Mouse (Mus musculus) left cerebral cortex, postnatal 36 days (tissue): ENCODE data around the gene Ppp1r32. TPM values are rescaled to one million over a fixed set of nuclear protein-coding genes. Genes with fewer than 3 reads are reported as not detected.

Experiments
- DNase-seq, 2 experiments: peaks; one replicate each; pipeline ENCODE4 v3.0.0; 2021 to 2022; ENCODE audit warnings: low spot score in 2 of 2, mixed read lengths in 1 of 2
- intact Hi-C: fragments of 180-260 bp; cut with DNase I; formaldehyde crosslinking; loops from one replicate; pipeline ENCODE4 v1.15.1; 2025
- total RNA-seq, 2 experiments: library from RNA; stranded (reverse); gene quantifications; 2 replicates each; pipeline ENCODE4 v1.2.3; 2021

Gene Ppp1r32
- 1 to 10 TPM in 1 of 2 experiments, under 1 TPM in 1; 0.86 to 1.2 TPM for total RNA-seq

DNA sequence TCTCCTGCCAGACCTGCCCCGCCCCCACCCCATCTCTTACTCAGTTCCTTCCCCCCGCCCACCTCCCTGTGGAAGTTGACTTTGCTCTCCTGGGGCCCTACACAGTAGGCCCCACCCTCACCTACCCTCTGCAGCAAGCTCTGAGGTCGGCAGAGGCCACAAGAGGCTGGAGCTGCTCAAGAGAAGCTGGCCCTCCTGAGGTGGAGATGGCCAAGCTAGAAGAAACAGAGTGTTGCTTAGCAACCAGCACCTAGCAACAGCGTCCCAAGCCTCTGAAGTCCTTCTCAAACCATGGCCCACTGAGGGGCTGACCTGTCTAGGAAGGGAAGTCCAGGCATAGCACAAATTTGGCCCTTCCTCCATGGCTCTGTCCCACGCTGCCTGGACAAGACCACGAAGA lies at the start of gene Ppp1r32:
Gene Ppp1r32 (minus strand): TSS at position 226 of the 400 bp plus-strand sequence.
- DNase-seq: no peak
- intact Hi-C loops: loop anchor here (5.0 kb wide), 1 partner anchor 225 kb away; no protein-coding TSS in a partner anchor

DNA sequence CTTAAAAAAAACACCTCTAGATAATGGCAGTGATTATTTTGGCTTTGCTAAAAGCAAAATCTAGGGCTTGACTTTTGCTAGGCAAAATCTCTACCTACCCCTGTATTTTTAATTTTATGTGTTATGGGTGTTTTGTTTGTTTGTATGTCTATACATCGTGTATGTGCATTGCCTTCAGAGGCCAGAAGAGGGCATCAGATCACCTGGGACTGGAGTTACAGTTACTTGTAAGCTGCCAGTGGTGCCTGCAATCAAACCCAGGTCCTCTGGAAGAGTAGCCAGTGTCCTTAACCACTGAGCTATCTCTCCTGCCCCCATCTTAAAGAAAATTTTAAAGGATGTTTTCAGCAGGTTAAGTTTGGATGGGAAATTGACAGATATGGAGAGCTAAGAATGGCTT lies 47.4 kb upstream of the Ppp1r32 start:
- DNase-seq: no peak
- intact Hi-C loops: no loop called here

DNA sequence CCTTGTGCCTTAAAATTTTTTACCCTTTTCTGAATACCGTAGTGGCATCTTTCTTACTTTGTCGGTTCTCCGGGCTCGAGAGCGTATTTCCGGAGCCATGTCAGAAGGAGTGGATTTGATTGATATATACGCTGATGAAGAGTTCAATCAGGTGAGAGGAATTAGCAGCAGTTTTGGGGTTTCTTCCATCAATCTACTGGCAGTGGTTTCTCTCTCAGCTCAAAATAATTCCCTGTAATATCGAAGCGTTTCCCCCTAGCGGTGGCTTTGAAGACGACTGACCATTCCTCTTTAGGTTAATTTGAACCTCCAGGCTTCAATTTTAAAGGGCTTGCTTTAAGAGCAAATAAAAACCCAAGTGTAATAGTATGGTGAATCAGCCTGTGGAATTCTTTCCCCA lies 43.2 kb upstream of the Ppp1r32 start, which contains the start of gene Sdhaf2:
Gene Sdhaf2 (minus strand): TSS at position 233 of the 400 bp plus-strand sequence.
- peak in 1 of 2 experiments; percentile 24 for DNase-seq
- intact Hi-C loops: no loop called here

DNA sequence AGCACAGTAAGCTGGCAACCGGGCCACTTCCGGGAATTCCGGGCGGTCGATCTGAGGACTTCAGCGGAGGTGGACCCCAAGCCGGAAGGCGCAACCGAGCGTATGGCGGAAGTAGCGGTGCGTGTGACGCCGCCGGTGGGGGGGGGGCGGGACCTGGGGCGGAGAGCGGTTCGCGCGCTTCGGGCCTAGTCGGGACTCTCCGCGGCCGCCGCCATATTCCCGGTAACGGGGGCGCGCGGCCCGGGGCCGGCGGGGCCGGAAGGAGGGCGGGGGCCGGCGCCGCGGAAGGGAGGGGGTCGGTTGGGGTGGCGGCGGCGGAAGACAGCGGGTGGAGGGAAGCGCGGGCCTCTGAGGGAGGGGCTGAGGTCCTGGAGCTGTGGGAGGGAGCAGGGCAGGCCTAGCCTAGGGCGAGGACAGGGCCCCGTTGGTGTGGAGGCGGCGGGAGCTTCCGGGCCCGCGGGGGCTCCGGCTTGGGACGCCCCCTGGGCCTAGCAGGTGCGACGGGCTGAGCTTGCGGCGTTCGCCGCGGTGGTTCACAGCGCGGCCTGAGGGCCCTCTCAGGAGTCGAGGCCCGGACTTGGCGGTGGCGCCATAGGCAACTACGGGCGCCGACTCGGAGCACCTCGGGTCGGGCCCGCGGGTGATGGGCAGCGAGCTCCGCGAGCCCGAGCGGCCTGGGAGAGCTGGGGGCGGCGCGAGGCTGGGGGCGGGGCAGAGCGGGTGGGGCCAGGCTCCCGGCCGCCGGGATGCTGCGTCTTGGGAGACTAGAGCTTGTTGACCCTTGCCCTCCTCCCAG lies 42.6 kb upstream of the Ppp1r32 start, which contains the start of gene Cpsf7:
Gene Cpsf7 (plus strand): TSS at position 161 of the 796 bp plus-strand sequence.
- intact Hi-C loops: no loop called here

DNA sequence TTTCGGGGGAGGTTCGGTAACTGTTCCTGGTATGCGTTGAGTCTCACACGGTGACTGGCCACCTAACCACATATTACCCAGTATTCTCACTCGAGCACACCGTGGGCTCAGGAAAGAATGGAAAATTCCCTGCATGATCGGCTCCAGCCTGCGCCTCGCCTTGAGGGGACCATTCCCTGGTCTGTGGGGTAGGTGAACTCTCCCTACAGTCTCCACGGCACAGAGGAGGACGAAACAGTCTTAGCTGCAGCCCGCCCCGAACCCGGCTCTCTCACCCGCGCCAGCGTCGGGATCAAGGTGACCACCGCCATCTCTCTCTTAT lies 42.0 kb upstream of the Ppp1r32 start:
- intact Hi-C loops: no loop called here

More for the DNA sequence above, 42.6 kb upstream of the Ppp1r32 start, which contains the start of gene Cpsf7:
- peak; percentile 88 for DNase-seq

DNA sequence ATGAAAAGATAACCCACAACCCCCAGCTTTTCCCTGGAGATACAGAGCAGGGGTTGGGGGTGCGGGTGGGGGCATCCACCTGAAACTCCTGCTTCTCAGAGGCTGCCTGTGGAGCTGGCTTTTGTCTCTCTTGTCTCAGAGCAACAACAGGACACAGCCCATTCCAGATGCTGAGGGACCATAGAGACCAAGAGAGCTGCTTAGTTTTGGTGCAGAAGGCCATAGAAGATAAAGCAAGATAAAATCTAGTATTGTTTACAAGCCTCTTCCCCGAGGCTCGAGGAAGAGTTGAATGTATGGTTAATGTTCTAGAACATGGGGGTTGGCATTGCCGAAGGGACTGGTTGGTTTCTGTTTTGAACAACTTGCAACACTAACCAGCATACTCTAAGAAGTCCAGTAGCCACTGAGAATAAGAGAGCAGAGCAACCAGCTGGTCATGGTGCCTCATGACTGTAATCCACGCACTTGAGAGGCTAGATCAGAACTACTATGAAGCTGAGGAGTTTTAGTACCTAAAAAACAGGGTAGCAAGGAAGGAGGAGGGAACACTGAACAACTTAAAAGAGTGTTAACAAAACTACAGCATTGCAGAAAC lies 40.9 kb upstream of the Ppp1r32 start:
- no peak for DNase-seq
- intact Hi-C loops: no loop called here

More for the DNA sequence above, 42.0 kb upstream of the Ppp1r32 start:
- DNase-seq: no peak

DNA sequence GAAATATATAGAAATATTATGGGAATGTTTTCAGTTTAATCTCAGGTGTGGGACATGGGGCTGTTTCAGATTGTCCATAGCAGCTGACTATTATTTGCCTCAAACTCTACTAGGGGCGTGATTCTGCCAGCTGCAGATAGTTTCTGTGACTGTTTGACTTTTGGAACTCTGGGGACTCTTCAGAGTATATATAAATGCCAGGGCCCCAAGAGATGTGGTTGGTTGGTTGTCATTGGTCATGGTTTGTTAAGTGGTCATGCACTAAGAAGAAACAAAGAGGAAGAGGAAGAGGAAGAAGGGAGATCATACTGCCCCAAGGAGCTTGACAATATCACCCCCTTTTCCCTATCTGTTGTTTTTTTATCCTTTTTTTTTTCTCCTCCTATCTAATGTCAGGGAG lies 39.2 kb upstream of the Ppp1r32 start:
- intact Hi-C loops: no loop called here
- no peak for DNase-seq

DNA sequence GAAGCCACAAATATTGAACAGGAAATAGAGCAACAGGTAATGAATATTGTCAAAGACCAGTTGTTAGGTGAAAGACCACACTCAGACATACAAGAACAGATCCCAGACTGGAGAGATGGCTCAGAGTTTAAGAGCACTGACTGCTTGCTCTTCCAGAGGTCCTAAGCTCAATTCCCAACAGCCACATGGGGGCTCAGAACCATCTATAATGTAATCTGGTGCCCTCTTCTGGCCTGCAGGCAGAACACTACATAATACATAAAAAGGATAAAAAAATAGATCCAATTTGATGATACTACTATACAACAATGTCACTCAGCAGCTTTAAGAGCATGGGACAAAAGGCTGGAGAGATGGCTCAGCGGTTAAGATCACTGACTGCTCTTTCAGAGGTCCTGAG lies 37.6 kb upstream of the Ppp1r32 start:
- intact Hi-C loops: no loop called here
- no peak for DNase-seq

DNA sequence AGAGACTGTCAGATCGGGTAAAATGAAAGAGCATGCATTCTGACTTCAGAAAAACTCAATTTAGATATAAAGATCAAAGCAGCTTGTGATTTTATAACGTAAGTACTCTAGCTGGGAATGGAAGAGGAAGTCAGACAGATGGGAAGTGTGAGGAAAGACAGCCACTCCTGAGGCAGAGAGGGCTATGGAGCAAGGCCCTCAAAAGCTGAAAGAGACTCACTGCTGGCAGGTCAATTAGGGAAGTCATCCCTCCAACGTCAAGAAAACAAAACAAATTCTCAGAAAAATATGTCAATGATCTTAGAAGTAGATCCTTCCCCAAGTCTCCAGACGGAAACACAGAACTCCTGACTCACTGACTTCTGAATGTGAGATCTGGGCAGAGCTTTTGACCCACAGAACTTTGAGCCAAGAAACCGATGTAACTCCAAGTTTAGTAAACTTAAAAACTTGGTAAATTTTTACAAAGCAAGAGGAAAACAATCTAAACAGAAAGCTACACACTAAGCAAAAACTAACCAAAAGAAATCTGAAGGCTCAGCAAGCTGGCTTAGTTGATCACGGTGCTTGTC lies 28.1 kb upstream of the Ppp1r32 start:
- intact Hi-C loops: no loop called here
- DNase-seq: no peak

DNA sequence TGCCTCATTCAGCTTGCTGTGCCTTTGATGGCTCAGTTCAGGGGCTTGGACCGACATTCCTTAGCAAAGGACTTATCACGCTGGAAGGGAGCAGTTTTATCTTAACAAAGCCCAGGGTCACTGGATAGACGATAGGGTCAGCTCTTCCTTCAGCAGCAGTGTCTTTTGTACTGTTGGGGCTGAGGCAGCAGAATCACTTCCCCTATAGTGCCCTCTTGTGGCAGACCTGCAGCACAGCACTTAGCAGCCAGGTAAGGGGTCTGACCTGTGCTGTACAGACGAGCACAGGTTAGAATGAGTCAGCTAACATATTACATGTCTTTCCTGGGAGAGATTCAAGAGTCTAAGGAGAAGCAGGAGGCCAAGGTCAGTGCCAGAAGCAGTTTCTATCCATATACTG lies 19.8 kb upstream of the Ppp1r32 start:
- intact Hi-C loops: no loop called here
- DNase-seq: no peak

DNA sequence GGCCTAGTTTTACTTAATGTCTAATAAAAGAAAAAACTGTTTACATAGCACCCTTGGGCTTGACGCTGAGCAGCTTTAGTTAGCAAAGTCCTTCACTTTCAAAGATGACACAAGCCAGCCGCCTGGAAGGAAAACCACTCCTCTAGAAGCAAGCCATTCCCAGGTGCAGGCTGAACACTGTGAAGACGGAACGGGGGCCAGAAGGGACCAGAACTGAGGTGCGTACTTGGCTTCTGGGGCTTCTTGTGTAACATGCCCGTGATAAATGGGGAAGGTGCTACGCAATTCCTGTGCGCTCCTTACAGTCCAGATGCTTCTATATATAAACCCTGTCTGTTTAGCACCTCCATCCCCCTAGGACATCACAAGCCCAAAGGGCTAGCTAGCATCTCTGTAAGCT lies 17.9 kb upstream of the Ppp1r32 start:
- no peak for DNase-seq
- intact Hi-C loops: no loop called here

DNA sequence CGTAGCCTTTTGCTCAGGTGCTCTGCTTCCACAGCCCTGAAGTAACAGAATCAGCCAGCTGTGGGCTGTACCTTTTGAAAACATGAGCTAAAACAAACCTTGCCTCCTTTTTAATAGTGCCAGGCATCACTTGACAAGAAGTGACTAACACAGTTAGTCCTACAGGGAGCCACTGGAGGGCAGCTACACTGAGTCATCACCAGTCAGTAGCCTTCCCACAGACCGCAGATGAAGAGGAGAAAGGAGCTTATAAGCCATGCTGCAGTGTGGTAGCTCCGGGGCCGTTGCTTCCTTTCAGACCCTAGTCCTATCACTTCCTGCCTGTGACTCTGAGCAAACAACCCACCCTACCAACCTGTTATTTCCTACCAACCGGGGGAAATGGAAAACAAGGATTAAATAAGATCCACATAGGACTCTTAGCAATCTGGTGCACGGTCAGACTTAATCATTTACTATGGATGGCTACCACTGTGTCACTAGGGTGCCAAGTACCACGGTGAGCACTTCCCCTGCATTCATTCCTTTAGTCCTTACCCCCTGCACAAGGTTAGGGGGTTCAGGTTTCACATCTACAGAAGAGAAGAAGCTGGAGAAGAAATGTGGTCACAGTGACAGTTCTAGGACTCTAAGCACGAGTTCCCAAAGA lies 14.9 kb upstream of the Ppp1r32 start:
- intact Hi-C loops: no loop called here

DNA sequence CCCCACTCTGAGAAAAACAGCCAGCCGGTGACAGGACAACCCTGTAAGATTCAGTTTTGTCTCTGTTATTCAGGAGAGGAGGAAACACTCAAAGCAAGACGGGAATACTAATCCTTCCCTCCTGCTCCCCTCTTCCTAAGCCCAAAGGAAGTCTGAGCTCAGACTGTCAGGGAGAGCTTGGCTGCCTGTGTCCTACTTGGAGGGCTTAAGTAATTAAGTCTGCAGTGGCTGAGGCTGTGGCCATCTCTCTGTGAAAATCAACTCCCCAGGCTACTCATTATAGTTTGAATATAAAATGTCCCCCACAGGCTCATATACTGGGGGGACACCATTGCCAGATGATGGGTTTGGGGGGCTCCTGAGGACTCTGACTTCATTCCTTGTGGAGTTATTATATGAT lies 14.2 kb upstream of the Ppp1r32 start:
- no peak for DNase-seq
- intact Hi-C loops: no loop called here

More for the DNA sequence above, 14.9 kb upstream of the Ppp1r32 start:
- DNase-seq: no peak

DNA sequence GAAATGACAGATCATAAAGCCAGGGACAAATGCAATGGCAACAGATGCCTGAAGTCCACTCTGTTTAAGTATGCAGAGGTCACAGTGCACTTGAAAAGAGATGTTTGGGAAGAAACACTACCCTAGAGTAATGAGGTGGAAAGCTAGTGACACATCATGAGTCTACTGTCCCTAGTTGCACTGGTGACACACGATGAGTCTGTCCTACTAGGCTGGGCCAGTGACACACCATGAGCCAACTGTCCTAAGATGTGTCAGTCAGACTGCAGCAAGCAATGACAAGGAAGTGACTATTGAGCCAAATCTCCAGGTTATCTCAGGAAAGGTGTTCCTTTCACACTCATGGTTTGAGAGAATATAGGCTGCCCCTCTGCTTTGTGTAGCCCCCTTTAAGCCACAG lies 12.9 kb upstream of the Ppp1r32 start:
- intact Hi-C loops: no loop called here
- no peak for DNase-seq

DNA sequence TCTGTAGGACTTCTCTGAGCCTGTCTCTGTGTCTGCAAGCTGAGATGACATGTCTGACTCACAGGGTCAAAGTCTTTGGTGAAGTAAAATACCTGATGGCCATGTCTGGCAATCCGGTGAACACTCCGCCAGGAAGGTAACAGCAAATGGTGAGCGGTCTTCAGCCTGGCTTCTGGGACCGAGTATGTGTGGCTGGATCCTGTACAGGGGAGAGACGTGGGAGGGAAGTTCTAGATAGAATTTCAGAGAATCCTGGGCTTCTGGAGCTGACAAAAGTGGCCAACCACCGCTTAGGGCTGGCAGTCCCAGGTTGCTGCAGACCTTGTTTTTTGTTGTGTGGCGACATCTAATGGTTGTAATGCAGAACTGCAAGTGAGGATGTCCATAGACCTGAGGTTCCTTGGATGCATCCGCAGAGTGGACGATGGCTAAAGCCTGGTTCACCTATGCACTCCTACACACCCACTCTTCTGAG lies 3.6 kb upstream of the Ppp1r32 start:
- intact Hi-C loops: loop anchor here (1.0 to 2.0 kb wide), 2 partner anchors 37 to 154 kb away; no protein-coding TSS in a partner anchor

DNA sequence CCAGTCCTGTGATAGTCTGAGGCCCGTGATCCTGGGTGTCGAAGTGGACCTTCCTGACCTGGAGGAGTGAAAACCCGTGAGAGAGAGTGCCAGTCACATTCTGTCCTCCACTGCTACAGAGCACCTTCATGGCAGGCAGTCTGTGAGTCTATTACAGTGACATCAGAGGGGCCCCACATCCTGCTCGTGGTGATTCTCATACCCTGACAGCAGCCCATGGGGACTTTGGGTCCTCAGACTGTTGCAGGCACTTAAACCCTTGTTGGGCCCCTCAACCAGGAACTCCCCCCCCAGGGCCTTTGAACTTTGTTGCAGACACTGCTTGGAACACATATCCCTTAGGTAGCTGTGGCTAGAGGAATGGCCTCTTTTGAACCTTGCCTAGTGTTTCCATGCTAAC lies 3.2 kb downstream of the Ppp1r32 start:
- DNase-seq: no peak
- intact Hi-C loops: no loop called here

More for the DNA sequence above, 3.6 kb upstream of the Ppp1r32 start:
- DNase-seq: peak; percentile 37 to 55

DNA sequence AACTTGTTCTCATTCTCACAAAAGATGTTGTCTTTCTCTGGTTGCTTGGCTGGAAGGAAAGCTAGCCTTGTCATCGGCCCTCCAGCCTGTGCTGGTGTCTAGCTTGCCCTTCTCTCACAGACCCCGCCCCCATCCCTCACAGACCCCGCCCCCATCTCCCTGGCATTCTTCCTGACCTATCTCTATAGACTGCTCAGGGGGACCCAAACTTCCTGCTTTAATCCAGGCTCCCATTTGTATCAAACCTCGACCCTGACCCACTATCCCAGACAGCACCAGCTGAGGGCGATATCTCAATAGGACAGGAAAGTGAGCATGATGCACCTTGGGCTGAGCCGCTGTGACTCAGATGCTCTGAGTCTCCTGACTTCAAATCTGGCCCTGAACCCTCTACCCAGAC lies 8.9 kb downstream of the Ppp1r32 start:
- DNase-seq: no peak
- intact Hi-C loops: no loop called here

DNA sequence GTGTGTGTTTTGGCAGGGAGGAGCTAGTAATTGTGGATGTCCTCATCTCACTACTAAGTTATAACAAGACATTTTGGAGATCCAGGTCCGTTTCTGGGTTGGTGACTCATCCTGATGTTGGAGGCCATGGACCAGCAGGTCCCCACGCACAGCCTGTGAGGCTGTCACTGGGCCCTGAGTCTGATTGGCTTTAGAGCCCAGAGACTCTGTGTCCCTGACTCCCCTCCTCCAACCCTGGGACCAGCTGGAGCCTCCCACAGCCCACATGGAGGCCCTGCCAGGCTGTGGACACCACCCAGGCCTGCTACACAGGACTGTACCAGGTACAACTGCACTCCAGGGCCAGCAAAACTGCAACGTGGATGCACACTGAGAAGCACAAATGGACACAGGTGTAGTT lies 9.8 kb downstream of the Ppp1r32 start:
- intact Hi-C loops: no loop called here
- peak; percentile 50 to 62 for DNase-seq

DNA sequence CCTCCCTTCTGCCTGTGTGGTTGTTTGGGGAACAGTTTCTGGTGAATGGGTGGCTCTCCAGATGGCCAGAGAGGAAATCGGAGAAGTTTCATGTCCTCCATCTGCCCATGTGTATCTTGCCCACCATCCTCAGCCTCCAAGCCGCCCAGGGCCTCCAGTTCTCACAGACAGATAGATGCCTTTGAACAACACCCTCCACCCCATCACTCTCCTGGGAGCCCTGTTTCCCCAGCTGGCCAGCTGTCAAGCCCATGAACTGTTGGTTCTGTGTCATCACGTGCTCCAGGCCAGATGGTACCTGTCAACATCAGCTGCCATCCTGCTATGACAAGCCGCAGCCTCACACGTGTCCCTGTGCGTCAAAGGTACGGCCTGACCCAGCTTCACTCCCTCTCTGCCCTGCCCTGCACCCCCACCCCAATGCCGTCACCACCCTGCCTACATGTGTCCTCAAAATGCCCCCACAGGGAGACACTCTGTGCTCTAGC lies 13.5 kb downstream of the Ppp1r32 start:
- DNase-seq: peak; percentile 29 to 42
- intact Hi-C loops: no loop called here

DNA sequence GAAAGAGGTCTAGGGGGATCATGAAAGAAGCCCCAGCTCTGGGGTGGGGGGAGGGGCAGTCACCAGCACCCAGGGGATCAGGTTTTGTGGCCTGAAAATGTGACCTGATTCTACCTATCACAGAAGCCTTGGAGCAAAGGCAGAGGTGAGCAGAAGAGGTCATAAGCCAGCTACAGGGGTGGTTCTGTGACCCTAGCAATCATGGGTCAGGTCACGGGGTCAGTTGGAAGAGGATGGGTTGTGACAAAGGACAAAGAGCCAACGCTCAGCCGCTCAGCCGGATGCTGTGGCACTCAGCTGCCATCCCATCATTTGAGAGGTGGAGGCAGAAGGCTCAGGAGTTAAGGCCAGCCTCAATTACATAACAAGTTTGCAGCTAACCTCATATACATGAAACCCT lies 18.3 kb downstream of the Ppp1r32 start:
- DNase-seq: no peak
- intact Hi-C loops: no loop called here
